Mouse (Mus musculus) hindlimb bud, embryonic 11.5 days (tissue): ENCODE data around the gene Myh7b.

Experiments
- DNase-seq: peaks from one replicate; pipeline ENCODE4 v3.0.0-alpha.2; 2012; ENCODE audit warnings: low read depth, low spot score; ENCODE audit errors: extremely low spot score

Gene Myh7b

DNA sequence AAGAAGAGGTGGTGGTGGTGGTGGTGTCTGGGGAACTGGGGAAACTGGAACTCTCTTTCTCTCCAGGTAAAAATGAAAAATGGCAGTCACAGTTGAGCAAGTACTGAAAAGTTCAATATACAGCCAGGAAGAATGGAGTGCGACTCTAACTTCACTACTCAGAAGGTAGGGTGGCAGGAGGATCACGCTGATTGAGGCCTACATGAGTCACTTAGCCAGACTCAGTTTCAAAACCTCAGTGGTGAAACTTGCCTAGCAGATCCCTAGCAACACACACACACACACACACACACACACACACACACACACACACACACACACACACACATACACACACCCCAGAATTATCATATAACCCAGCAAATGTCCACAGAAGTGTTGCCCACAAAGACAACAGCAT lies 70.9 kb downstream of the Myh7b start:
- DNase-seq = no peak

DNA sequence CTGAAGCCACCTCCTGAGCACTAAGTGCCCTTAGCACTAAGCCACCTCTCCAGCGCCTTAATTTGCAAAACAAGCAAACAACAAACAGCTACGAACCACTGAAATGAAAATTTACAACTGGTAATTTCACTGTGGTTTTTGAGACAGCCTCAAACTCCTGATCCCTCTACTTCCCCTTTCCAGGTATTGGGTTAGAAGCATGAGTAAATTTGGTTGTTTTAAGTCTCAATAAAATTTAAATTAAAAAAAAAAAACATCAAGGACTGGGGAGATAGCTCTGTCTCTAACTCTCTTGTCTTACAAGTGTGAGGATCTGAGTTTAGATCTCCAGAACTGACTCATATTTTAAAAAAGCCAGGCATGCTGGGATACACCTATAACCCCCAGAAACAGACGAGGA lies 72.1 kb downstream of the Myh7b start:
- no peak for DNase-seq

GRCm38 (mm10) chr2:155683821-155684220 lies 72.8 kb downstream of the Myh7b start:
- DNase-seq = no peak
